Mouse (Mus musculus) retina, embryonic 14.5 days (tissue): ENCODE data around the gene Gm20708.
A peak's percentile ranks its signal among the peaks of the same experiment; 100 is the strongest.
"Not testable (repeated sequence)": the region's sequence is repeated elsewhere in the genome, so short reads cannot be mapped to it uniquely, and the experiment has no call there.

Source experiments
- DNase-seq: peaks from one replicate; pipeline ENCODE4 v3.0.0-alpha.2; 2015; ENCODE audit warnings: low spot score

Gene Gm20708

GRCm38 (mm10) chr11:117833509-117833908 is 24.0 kb downstream of the Gm20708 start:
- DNase-seq = not testable (repeated sequence)

DNA sequence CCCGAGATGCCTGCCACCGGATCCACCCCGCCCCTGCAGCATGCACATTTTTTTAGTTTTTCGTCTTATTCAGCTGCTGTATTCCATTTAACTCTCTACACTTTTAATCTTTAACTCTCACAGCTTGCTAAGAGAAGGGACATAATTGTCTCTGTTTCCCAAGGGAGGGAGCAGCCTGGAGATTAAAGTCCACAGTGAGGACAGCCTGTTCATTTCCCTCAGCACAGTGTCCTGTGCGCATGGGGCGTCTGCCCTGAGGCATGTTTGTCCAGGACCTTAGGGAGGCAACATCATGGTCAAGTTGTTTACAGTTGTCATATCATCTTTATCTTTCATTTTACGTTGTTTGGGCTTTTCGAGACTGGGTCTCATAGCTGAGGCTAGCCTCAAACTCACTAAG is 24.6 kb downstream of the Gm20708 start:
- no peak for DNase-seq

GRCm38 (mm10) chr11:117836306-117836705 is 26.8 kb downstream of the Gm20708 start:
- DNase-seq = no peak

DNA sequence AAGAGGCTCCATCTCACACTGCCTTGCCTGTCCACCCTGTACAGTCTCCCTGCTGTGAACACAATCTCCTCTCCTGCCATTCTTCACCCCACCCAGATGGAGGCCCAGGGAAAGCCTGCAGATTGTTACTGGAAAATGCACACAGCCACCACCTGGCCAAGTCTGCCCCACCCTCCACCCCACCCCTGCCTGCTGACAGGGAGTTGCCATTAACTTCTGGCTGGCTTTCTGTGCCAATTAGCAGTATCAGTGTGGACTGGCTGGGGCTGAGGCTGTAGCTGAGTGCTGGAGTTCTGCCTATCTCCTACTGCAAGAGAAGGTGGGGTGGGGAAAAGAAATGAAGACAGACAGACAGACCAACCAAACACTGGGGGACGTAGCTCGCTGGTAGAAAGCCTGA is 29.1 kb downstream of the Gm20708 start:
- no peak for DNase-seq

DNA sequence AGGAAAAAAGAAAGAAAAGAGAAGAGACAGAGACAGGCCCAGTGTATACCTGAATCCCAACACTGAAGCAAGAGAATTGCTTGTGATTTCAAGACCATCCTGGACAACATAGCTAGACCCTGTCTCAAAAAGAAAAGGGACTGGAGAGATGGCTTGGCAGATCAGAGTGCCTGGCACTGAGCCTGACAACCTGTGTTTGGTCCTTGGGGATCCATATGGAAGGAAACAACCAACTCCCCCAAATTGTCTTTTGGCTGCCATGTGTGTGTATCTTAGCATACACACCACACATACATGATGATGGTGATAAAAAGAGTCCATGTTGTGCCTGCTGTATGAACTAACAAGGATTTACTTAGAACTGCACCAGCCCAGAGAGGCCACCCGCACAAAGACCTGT is 29.6 kb downstream of the Gm20708 start:
- DNase-seq = no peak

DNA sequence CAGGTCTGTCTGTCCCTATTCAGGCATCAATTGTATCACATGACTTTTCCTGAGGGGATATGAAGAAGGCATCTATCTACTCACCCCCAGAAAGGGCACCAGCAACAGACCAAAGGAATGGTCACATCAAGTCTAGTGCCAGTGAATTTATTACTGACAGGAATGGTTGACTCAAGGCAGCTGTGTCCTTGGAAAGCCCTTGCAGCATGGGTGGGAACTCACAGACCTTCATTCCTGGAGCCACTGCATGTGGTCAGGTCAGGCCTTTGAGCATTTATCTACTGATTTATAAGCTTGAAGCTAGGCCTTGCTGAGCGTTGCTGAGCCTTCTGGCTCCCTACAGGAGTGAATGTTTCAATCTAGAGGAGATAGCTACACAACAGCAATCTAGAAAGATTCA is 31.4 kb downstream of the Gm20708 start:
- no peak for DNase-seq

- no peak for DNase-seq
Measured at GRCm38 (mm10) chr11:117843434-117843833, 34.0 kb downstream of the Gm20708 start.

DNA sequence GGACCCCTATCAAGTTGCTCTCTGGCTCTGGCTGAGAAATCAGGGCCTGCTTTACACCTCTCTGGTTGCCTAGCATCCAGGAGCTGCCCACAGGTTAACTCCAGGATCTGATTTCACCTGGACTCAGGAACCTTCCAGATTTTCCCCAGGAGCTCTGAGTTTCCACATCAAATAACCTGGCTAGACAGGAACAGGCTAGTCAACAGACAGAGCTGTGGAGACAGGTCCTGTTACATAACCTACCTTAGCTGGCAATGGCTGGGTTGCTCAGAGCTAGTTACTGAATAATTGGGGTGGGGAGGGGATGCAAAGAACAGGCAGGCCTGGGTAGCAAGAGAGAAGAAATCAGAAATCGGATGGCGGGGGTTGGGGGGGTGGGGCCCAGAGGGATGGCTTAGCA is 35.5 kb downstream of the Gm20708 start:
- no peak for DNase-seq

- no peak for DNase-seq
Measured at GRCm38 (mm10) chr11:117845651-117846050, 36.2 kb downstream of the Gm20708 start.

- DNase-seq = no peak
Measured at GRCm38 (mm10) chr11:117846640-117847039, 37.2 kb downstream of the Gm20708 start.

- no peak for DNase-seq
Measured at GRCm38 (mm10) chr11:117847593-117848215, 38.2 kb downstream of the Gm20708 start.

DNA sequence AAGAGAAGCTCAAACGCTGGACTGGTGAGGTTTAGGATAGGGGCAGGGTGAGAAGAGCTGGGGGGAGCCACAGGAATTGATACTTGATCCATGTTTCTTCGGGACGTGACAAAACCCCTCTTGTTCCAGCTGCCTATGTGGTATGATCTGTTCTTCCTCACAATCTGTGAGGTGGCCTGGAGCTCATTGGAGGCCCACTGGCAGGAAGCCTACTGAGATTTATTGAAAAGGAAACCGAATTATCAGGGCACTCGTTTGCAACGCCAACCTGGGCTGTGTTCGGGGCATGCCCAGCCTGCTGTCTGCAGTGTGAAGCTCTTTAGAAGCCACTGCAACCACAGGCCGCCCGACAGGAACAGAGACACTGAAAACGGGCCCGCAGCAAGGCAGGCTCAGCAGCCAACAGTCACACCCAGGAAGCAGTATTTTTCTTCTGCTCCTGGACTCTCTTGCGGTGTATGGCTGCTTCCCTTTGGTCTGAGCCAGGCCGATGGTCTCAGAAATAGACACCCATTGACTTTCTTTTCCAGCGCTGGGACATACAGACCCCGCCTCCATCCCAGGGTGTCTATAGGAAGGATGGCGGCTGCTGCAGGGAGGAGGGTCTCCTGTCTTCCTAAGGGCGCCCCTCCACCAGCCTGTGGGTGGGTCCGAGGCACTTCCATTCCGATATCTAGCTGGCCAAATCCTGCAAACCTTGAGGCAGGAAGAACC is 39.0 kb downstream of the Gm20708 start:
- DNase-seq = no peak

GRCm38 (mm10) chr11:117848985-117849671 is 39.7 kb downstream of the Gm20708 start, which contains the start of gene Birc5:
Birc5 (plus strand) TSS chr11:117849251.
- peak; percentile 99 for DNase-seq

- no peak for DNase-seq
Measured at GRCm38 (mm10) chr11:117852875-117853274, 43.4 kb downstream of the Gm20708 start.

GRCm38 (mm10) chr11:117854241-117854640 is 44.8 kb downstream of the Gm20708 start:
- no peak for DNase-seq

DNA sequence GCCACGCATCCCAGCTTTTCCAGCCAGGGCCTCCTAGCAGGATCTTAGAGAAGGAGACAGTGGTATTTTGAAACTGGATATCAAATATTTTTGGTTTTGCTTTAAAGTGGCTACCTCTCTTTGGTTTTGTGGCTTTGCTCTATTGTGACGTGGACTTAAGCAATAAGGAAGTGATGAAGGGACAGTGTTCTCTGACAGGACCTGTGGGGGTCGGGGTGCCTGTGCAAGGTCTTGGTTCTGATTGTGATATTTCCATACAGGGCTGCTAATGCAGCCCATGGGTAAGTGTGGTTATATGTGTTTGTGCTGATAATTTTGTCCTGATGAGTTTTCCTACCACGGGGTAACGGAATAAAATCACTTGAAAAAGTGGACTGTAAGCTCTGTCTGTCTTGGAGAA is 45.9 kb downstream of the Gm20708 start:
- DNase-seq = no peak

GRCm38 (mm10) chr11:117855975-117856374 is 46.5 kb downstream of the Gm20708 start:
- DNase-seq = no peak

DNA sequence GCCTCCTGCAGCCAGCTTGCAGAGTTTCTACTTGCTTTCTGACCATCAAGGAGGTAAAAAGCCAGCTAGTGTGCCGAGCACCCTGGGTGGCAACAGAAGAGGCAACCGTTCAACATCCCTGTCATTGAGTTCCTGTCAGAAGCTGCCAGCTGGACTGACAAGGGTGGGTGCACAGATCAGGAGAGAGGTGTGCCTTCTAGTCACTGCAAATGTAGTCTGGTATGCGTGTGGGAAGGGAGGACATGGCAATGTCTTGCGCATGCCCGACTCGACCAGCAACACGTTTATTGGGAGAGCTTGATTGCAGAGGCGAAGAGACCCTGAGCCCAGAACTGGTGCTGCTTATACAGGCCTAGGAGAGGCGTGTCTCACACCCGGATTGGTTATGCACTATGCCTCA is 48.0 kb downstream of the Gm20708 start:
- DNase-seq = no peak

GRCm38 (mm10) chr11:117858392-117858791 is 48.9 kb downstream of the Gm20708 start:
- DNase-seq = no peak

DNA sequence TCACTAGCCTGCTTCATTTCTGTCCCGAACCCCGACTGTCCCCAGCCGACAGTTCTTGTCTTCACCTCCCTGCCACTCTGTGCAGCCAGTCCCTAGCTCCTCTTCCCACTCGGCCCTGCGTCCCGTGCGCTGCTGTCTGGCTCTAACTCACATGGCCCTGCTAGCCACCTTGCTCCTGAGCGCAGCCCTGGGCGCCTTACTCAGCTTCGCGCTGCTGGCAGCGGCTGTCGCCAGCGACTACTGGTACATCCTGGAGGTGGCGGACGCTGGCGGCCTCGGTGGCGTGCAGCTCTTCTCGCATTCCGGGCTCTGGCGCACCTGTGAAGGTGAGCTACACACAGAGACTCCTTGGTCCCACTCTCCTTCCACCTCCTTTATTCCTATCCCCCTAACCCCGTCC is 51.1 kb downstream of the Gm20708 start, which contains the start of gene Tmem235:
Gene Tmem235 (plus strand): TSS at position 152 of the 400 bp plus-strand sequence.
- peak; percentile 36 for DNase-seq

GRCm38 (mm10) chr11:117863174-117863856 is 53.8 kb downstream of the Gm20708 start:
- peak; percentile 46 for DNase-seq

DNA sequence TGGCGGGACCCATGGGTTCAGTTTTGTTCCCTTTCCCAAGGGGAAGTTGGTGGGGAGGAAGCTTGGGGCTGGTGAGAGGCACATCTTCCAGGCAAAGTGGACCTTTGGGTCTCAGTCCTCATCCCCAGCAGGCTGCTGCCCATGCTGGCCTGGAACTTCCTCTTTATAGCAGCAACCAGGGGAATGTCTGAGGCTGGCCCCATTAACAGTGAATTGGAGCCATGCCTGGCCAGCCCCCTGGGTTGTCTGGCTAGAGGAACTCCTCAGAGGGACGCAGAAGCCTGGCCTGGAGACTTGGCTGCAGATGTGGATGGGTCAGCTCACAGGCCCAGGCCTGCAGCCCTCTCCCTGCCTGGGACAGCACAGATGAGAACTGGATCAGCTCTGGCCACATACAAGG is 55.3 kb downstream of the Gm20708 start:
- DNase-seq = no peak
